Mouse (Mus musculus): ENCODE results near the gene Sh2d3c.

DNA sequence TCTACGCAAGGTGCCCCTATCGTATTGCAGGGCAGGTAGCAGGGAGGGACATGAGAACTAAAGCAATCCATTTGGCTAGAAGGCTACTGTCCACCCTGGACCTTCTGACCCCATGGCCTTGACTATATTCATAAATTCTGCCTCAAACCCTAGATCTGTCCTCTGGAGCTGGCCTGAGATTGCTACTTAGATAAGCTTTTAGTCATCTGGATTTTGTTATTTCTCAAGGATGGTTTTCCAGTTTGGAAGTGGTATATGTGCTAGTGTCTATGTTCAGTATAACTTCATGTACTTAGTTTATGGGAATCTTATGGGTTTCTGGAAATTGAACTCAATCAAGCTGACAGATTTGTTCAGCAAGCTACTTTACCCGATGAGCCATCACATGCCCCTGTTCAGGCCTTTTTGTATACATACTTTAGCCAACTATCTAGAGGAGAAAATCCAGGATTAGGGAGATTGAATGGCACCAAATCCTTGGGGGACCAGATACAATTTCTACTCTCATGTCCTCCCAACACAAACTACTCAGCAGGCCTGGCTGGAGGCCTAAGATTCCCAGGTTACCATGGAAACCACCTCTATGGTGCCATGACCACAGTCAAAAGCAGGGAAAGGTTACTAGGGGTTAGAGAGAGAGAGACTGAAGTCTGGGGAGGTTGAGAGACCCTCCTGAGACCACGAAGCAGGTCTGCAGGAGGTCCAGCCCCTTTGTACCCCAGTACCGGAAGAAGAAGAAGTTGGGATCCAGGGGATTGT, 48.7 kb downstream of the Sh2d3c start:
- TF ChIP-seq POLR2A (IDR thresholded peaks at IDR 0.05; ENCODE audit: insufficient read length, low read depth) = no peak
- no peak for TF ChIP-seq MAX (IDR thresholded peaks at IDR 0.05; ENCODE audit: low read depth)
- TF ChIP-seq MYOD1 (IDR thresholded peaks at IDR 0.05; ENCODE audit: control insufficient read depth in 1 of 3, insufficient read length in 2 of 3, low read depth in 2 of 3) = no peak
- no peak for TF ChIP-seq POLR2AphosphoS2 (IDR thresholded peaks at IDR 0.05; ENCODE audit: insufficient read length, low read depth)
- TF ChIP-seq TCF3 (IDR thresholded peaks at IDR 0.05; ENCODE audit: insufficient read length, low read depth) = no peak
- no peak for TF ChIP-seq TCF12 (IDR thresholded peaks at IDR 0.05; ENCODE audit: insufficient read depth, poor library complexity, severe bottlenecking)
- no peak for TF ChIP-seq SRF (IDR thresholded peaks at IDR 0.05; ENCODE audit: control insufficient read depth, insufficient read length, low read depth)
- no peak for TF ChIP-seq CEBPB (IDR thresholded peaks at IDR 0.05; ENCODE audit: insufficient read depth, poor library complexity, severe bottlenecking)
- TF ChIP-seq E2F4 (IDR thresholded peaks at IDR 0.05; ENCODE audit: insufficient read depth) = no peak
- TF ChIP-seq USF1 (IDR thresholded peaks at IDR 0.05; ENCODE audit: low read depth) = no peak

Measured in myocyte (in vitro differentiated cells).